Mouse (Mus musculus) Patski (cell line): ENCODE measurements around the gene Fbxl18. TPM values are rescaled to one million over a fixed set of nuclear protein-coding genes. Genes with fewer than 3 reads are reported as not detected.

Experiments used
- ATAC-seq: fragments of 100-300 bp; one replicate; pipeline ENCODE4 v1.8.0; 2021
- CTCF ChIA-PET: fragments of 350-600 bp; sonication (Branson Sonifier 250); formaldehyde crosslinking; loops from one replicate; lab custom pipeline; 2022; ENCODE audit warnings: inconsistent platforms; lab: Charles Lee
- POLR2A ChIA-PET: fragments of 350-600 bp; sonication (Branson Sonifier 250); formaldehyde crosslinking; loops from one replicate; lab custom pipeline; 2022; ENCODE audit warnings: antibody characterized with exemption, inconsistent platforms; lab: Charles Lee
- DNase-seq: peaks from one replicate; pipeline ENCODE4 v3.0.0-alpha.2; 2011; ENCODE audit warnings: low read depth, low spot score
- H3K27me3 ChIP-seq: fragments of 371-371 bp; one replicate; pipeline ENCODE4 v1.5.1; 2021
- CTCF ChIP-seq: fragments of 100-300 bp; IDR thresholded peaks from one replicate; pipeline ENCODE4 v1.5.1; 2021
- in situ Hi-C: fragments of 300-500 bp; cut with MboI; formaldehyde crosslinking; loops from 3 replicates; pipeline ENCODE4 v1.11.1; 2018; ENCODE audit warnings: low pct_unique_long_range_greater_than_20kb, mixed read lengths
- polyA plus RNA-seq: library from polyadenylated mRNA; unstranded; gene quantifications from one replicate; pipeline ENCODE4 v1.2.3, GENCODE M21; 2021

Gene Fbxl18
- polyA plus RNA-seq, 1 experiment from 2014 or later: 11.1 TPM

DNA sequence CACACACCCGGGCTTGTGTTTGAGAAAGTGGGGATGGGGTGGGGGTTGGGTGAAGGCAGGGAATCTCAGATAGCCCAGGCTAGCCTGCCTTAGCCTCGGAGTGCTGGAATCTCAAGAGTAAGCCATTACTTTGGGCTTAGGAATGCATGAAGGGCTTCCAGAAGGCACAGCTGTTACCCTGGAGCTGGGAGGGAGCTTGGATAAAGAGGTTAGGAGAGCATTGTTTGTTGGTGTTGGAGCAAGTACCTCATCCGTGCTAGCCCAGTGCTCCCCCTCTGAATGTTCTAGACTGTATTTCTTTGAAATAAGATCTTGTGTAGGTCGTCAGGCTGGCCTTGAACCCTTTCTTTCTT, 34.2 kb upstream of the Fbxl18 start:
- CTCF ChIA-PET: interaction anchor here (1.5 to 4.7 kb wide), 2 partner anchors 21 to 52 kb away, joined by 6 to 35 read pairs; partner anchors contain the start of gene Actb
- ATAC-seq (peak; percentile 8), DNase-seq (no peak)
- POLR2A ChIA-PET: interaction anchor here (0.6 to 7.5 kb wide), 4 partner anchors 20 to 127 kb away, joined by 3 to 69 read pairs (median 3); partner anchors contain the start of gene Actb
- in situ Hi-C loops: no loop called here
- no peaks in the 10 kb centered on the region for H3K27me3 ChIP-seq
- TF ChIP-seq CTCF: no peak

DNA sequence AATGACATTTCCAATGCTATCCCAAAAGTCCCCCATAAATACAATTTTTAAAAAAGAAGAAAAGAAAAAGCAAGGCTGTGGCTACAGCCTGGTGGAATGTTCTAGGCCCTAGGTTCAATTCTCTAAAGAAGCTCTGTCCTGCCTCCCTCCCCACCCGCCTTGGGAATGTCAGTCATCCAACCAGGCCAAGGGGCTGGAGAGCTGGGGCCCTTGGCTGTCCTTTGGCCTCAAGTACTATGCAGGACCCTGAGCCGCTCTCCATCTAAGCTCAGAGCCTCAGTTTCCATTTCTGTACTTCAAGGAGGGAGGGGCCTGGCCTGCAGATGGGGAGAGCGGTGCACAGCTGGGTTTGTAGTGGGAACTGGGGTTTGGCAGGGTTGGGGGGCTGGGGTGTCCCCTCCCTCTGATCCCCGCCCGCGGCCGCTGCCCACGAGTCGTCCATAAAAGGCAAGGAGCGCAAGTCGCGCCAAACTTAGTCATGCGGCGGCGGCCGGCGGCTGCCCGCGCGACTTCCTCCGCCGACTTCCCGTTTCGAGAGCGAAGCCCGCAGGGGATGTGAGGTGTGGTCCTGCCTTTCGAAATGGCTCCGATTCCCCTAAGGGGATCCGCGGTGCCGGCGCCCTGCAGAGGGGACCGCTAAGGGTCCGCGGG, 33.7 kb upstream of the Fbxl18 start:
- no peak for DNase-seq
- POLR2A ChIA-PET: interaction anchor here (0.6 to 7.5 kb wide), 3 partner anchors 26 to 127 kb away, joined by 3 to 69 read pairs (median 3); partner anchors contain the start of gene Actb

DNA sequence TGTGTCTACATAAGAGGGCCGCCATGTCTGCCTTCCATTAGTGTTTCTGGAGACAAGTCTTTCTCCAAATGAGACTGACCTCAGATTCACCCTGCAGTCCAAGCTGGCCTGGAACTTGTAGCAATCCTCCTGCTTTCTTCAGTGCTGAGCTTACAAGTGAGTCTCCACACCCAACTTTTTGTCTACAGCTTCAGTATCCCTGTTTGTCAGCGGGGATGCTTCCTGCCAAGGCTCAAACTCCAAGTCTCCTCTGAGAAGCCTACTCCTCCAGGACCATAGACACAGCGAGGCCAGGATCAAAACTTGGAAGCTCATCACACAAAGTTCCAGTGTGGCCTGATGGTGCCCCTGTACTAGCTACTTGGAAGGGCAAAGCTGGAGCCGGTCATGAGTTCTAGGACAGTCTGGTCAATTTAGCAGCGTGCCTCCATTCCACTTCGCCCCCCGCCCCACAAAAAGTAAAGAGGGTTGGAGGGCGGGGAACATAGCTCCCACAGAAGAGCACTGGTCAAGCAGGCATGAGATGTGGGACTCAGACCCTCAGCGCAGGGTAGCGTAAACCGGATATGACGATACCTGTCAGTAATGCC, 32.2 kb upstream of the Fbxl18 start:
- ATAC-seq (no peak), DNase-seq (no peak)
- CTCF ChIA-PET: interaction anchor here (0.9 to 1.4 kb wide), 3 partner anchors 33 to 46 kb away, joined by 3 to 4 read pairs (median 3); partner anchors contain the start of gene Fbxl18
- TF ChIP-seq CTCF: no peak
- POLR2A ChIA-PET: interaction anchor here (0.6 to 7.5 kb wide), 3 partner anchors 24 to 47 kb away, joined by 3 to 69 read pairs (median 3); partner anchors contain the start of gene Actb
- H3K27me3 ChIP-seq: no peaks in the 10 kb centered on the region
- in situ Hi-C loops: no loop called here

More for the DNA sequence above, 33.7 kb upstream of the Fbxl18 start:
- TF ChIP-seq CTCF: no peak
- H3K27me3 ChIP-seq: no peaks in the 10 kb centered on the region
- CTCF ChIA-PET: interaction anchor here (0.8 to 1.5 kb wide), 2 partner anchors 51 to 121 kb away, joined by 3 to 6 read pairs; no protein-coding TSS in a partner anchor
- peak; percentile 30 for ATAC-seq
- in situ Hi-C loops: no loop called here

DNA sequence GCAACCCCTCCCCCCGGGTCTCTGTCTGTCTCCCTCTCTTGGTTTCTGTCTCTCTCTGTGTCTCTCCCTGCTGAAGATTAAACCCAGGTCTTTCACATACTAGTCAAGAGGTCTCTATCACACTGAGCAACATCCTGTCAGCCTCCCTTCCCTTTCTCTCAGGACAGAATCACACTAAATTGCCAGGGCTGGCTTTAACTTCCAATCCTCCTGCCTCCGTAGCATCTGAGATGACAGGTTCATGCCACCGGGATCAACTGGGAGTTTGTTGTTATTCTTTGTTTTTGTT, 31.7 kb upstream of the Fbxl18 start:
- DNase-seq: no peak
- in situ Hi-C loops: no loop called here
- ChIA-PET POLR2A (interaction anchor here (0.6 to 7.5 kb wide), 3 partner anchors 24 to 46 kb away, joined by 3 to 69 read pairs (median 3); partner anchors contain the start of gene Actb), CTCF (interaction anchor here (0.9 to 1.4 kb wide), 4 partner anchors 17 to 46 kb away, joined by 3 to 4 read pairs (median 3); partner anchors contain the start of gene Fbxl18)
- ATAC-seq: no peak
- TF ChIP-seq CTCF: no peak
- H3K27me3 ChIP-seq: no peaks in the 10 kb centered on the region

DNA sequence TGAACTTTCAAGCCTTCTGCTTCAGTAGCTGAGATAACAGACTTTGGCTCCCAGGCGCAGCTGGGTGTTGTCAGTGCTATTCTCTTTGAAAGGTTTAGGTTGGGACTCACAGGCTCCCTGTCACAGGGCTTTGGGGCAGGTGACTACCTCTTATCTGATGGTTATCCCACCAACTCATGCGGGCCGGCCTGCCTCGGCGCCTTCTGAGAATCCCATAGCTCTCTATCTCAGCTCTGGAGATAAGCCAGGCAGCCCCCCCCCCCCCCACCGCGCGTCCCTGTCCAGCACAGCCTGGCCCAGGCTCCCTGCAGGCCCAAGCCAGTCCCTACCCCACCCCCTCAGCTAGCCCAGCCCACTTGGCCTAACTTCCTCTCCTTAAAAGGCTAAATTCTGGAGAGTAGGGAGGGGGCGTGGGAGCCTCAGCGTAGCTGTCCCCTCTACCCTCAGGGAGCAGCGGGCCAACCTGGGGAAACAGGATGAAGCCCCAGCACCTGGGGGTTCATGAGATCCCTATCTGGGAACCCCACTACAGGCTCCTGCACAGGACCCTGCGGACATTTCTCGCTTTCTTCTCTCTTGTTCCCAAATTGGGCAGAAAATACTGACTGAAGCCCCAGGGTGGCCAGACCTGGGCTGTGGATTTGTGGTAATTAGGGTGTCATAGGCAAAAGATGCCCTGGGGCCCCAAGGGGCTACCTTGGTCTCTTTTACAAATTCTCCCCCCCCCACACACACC, 31.2 kb upstream of the Fbxl18 start:
- DNase-seq (no peak), ATAC-seq (no peak)
- POLR2A ChIA-PET: interaction anchor here (0.6 to 7.5 kb wide), 5 partner anchors 17 to 46 kb away, joined by 3 to 69 read pairs (median 3); partner anchors contain the start of gene Actb
- H3K27me3 ChIP-seq: no peaks in the 10 kb centered on the region
- TF ChIP-seq CTCF: no peak
- in situ Hi-C loops: no loop called here
- CTCF ChIA-PET: interaction anchor here (1.4 kb wide), 1 partner anchor 16 kb away, joined by 3 read pairs; no protein-coding TSS in a partner anchor

DNA sequence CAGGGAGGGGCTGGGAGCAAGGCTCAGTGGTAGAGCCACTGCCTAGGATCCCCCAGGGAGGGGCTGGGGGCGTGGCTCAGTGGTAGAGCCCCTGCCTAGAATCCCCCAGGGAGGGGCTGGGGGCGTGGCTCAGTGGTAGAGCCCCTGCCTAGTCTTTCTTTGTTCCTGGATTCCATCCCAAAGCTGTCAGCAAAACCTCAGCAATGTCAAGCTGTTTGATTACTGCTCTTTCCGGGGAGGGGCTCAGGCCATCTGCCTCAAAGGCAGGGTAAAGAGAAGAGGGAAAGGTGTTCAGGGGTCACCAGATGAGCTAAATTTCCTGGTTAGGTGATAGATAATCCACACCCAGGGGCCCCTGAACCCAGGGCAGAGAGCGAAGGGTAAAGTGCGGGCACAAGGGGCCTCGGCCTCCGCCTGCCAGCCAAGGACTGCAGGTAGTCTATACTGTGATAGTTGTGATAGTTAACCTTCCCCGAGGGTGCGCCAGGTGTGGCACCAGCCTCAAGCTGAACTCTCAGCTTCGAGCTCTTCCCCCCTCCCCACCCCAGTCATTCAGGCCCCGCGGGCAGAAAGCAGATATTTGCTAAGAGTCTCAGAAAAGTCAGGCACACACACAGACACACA, 29.2 kb upstream of the Fbxl18 start:
- in situ Hi-C loops: no loop called here
- CTCF ChIA-PET: no interaction called here

DNA sequence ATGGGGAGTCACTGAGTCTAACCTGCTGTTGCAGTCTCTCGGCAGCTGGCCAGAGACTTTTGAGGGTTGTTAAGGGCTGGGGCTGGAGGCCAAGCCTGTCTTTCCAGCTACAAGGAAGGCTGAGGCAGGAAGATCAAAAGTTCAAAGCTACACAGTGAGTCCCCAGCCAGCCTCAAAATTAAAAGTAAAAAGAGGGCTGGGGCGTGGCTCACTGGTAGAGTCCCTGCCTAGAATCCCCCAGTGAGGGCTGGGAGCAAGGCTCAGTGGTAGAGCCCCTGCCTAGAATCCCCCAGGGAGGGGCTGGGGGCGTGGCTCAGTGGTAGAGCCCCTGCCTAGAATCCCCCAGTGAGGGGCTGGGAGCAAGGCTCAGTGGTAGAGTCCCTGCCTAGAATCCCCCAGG, 28.6 kb upstream of the Fbxl18 start:
- TF ChIP-seq CTCF: no peak
- in situ Hi-C loops: no loop called here
- ATAC-seq: no peak
- DNase-seq: no peak
- ChIA-PET POLR2A (interaction anchor here (0.7 kb wide), 1 partner anchor 22 kb away, joined by 3 read pairs; no protein-coding TSS in a partner anchor), CTCF (no interaction called here)
- H3K27me3 ChIP-seq: no peaks in the 10 kb centered on the region

More for the DNA sequence above, 29.2 kb upstream of the Fbxl18 start:
- TF ChIP-seq CTCF: no peak
- ATAC-seq (no peak), DNase-seq (no peak)
- POLR2A ChIA-PET: interaction anchor here (0.6 to 0.7 kb wide), 2 partner anchors 17 to 23 kb away, joined by 3 read pairs; no protein-coding TSS in a partner anchor
- H3K27me3 ChIP-seq: no peaks in the 10 kb centered on the region

DNA sequence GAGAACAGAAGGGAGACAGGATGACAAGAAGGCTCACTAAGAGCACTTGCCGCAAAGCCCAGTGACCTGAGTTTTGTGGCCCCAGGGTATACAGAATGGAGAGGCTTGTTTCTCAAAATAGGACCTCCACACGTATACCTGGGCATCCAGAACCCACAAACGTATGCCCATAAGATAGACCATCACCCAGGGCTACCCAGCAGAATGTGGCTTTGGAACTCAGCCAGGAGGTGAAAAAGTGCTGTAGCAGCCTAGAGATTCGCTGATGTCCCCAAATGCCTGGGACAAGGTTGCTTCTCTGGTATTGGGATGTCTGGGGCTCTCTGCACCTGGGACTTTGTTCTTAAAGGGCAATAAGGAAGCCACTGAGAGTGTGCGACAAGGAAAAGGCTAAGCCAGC, 27.0 kb upstream of the Fbxl18 start:
- ChIA-PET CTCF (no interaction called here), POLR2A (no interaction called here)
- in situ Hi-C loops: no loop called here
- ATAC-seq: no peak
- DNase-seq: no peak
- TF ChIP-seq CTCF: no peak
- H3K27me3 ChIP-seq: no peaks in the 10 kb centered on the region

DNA sequence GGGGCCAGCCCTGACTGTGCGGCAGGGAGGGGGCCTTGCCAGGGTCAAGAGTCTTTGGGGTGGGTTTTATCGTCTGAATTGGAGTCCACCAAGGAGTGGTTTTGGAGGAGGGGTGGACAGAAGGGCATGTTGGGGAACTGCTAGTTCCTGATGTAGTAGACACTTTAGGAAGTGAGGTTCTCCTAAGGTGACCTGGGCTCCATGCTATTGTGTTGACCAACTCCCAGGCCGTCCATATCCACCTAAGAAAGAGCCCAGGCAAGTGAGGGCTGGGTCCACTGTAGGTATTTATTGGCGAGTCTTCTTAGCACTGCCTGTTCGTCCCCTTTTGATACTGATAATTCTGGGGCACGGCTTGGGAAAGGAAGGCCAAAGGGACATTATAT, 25.8 kb upstream of the Fbxl18 start:
- H3K27me3 ChIP-seq: no peaks in the 10 kb centered on the region
- DNase-seq: no peak
- CTCF ChIA-PET: interaction anchor here (1.3 kb wide), 1 partner anchor 15 kb away, joined by 3 read pairs; no protein-coding TSS in a partner anchor
- no peak for TF ChIP-seq CTCF
- POLR2A ChIA-PET: interaction anchor here (1.1 kb wide), 1 partner anchor 12 kb away, joined by 3 read pairs; no protein-coding TSS in a partner anchor
- ATAC-seq: peak; percentile 2
- in situ Hi-C loops: no loop called here
